Mouse (Mus musculus) cortical plate, adult 2 months (tissue): ENCODE data around the gene Kif24.

Experiments
- CTCF ChIP-seq: fragments of 200-500 bp; IDR thresholded peaks from 2 replicates; pipeline ENCODE4 v1.5.1; 2011; ENCODE audit warnings: mild to moderate bottlenecking, control low read depth, low read length; ENCODE audit not compliant: insufficient read depth; ENCODE audit errors: extremely low read depth
- POLR2A ChIP-seq: fragments of 200-500 bp; IDR thresholded peaks from 2 replicates; pipeline ENCODE4 v1.6.1; 2011; ENCODE audit warnings: mild to moderate bottlenecking, low read length, control low read depth; ENCODE audit not compliant: insufficient read depth; ENCODE audit errors: extremely low read depth

DNA sequence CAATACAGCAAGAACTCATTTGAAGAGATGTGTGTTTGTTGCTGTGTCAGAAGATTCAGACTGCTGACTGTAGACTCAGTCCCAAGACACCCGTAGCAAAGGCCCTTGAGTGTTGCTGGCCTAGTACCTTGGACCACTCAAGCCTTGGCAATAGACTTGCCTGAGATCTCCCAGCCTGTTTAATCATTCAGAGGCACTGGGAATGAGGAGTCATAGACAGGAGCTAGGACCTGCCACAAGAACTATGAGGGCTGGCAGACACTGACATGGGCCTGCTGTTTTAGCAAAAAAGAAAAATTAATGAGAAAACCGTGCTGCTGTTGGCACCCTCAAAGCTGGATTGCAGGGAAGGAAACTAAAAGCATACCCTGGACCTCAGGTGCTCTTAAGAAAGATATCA is 73.7 kb downstream of the Kif24 start:
- no peak for TF ChIP-seq CTCF
- no peak for TF ChIP-seq POLR2A
